Mouse (Mus musculus) gastrocnemius, postnatal 10 days (tissue): ENCODE data around the gene Faap20. TPM values are rescaled to one million over a fixed set of nuclear protein-coding genes. Genes with fewer than 3 reads are reported as not detected.
A peak's percentile ranks its signal among the peaks of the same experiment; 100 is the strongest.

Experiments
- DNase-seq: peaks from one replicate; pipeline ENCODE4 v3.0.0; 2021; ENCODE audit warnings: mixed read lengths
- total RNA-seq, 2 experiments: library from RNA; stranded (reverse); gene quantifications; 2 replicates each; pipeline ENCODE4 v1.2.3; 2021

The Faap20 gene
- total RNA-seq, 2 experiments from 2014 or later: 18.9 to 26.4 TPM

DNA sequence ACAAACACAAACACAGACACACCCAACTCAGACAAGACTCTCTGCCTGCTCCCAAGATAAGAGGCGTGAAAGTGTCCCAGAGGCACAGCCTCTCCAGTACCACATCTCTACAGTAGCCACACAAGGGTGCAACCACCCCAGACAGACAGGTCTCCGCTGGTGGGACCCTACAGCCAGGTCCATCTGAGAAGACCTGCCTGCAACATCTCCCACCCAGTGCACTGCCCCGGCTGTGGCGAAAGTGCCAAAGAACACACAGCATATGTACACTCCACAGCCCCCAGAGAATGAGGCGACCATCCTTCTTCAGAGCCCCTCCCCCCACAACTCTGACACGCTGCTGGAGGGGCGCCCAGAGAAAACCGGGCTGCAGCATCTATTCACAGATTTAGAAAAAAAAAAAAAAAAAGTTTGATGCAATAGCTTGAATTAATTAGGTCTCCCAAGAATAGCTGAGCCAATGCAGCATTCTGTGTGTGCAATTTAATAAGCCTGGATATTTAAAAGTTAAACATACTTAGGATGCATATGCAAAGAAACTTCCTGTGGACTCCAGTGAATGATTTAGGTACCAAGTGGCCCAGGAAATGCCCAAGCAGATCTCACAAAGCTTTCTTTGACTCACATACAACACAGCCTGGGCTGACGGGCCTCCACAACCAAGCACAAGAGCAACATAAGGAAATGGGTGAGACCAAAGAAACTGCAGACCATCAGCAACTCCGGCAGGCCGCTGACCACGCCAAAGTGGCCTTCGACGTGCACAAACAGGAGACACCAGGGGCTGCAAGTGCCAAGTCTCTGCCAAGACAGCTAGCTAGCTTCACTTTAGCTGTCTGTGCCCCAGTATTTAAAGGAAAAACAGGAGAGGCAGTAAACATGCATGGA, 29.1 kb upstream of the Faap20 start:
- peak; percentile 42 for DNase-seq

DNA sequence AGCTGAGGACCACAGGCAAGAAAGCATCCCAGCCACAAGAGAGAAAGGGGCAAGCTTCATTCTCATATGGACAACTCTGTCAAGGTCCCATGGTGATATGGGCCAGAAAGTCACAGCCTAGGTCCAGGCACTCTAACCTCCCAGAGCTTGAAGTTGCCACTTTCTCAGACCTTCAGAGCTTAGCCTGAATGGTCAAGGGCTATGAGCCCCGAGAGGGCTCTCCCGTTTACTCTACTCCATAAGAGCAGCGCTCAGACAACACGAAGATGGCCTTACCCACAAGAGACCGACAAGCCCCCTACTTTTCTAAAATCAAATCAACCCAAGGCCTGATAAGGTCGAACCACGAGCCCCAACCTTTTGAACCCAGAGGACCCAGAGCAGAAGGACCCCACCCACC, 28.5 kb upstream of the Faap20 start:
- no peak for DNase-seq

DNA sequence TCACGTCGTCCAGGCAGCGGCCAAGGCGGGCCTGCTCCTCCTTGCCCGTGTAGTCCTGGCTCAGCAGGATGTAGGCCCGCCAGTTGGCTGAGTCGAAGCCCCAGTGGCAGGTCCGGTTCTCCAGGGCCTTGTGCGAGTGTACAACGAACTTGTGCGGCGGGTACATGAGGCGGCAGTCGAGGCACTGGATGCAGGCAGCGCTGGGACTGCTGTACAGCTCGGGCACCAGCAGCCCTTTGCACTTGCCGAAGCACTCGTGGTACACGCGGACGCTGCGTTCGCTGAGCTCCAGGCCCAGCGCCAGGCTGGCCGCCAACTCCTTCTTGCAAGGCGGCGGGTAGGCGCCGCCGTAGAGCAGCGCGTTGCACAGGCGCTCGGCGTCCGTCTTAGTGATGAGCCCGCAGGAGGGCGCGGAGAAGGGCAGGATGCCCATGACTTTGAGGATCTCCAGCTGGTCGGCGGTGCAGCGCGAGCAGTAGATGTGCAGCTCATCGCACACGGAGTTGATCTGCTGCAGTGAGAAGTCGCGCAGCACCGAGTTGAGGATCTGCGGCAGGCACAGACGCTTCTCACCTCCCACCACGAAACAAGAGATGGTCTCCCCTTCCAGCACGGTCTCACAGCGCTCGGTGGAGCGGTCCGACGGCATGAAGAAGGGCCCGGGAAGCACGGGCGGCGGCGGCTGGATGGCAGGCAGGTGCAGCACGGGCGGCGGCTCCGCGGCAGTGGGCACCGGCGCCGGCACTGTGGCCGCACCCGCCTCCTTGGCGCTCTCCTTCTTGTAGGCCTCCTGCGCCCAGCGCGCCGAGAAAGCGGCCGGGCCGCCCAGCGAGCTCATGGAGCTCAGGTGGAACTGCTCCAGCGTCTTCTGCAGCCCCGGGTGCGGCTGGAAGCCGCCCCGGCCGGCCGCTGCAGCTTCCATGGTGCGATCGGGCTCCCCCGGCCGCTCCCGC, 27.7 kb upstream of the Faap20 start:
- peak; percentile 84 for DNase-seq

DNA sequence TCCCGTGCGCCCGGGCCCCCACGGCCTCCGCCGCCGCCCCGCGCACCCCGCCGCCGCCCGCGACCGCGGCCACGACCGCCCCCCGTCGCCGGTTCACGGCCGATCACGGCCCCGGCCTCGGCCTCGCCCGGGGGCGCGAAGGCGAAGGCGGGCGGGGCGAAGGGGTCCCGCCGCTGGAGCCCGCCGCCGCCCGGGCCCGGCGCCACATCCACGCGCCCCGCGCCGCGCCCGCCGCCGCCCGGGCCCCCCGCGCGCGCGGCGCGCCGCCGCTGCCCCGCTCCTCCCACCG, 27.1 kb upstream of the Faap20 start, which contains the start of gene Ski:
TSS of gene Ski (minus strand) at position 41 of the 289 bp plus-strand sequence.
- no peak for DNase-seq

DNA sequence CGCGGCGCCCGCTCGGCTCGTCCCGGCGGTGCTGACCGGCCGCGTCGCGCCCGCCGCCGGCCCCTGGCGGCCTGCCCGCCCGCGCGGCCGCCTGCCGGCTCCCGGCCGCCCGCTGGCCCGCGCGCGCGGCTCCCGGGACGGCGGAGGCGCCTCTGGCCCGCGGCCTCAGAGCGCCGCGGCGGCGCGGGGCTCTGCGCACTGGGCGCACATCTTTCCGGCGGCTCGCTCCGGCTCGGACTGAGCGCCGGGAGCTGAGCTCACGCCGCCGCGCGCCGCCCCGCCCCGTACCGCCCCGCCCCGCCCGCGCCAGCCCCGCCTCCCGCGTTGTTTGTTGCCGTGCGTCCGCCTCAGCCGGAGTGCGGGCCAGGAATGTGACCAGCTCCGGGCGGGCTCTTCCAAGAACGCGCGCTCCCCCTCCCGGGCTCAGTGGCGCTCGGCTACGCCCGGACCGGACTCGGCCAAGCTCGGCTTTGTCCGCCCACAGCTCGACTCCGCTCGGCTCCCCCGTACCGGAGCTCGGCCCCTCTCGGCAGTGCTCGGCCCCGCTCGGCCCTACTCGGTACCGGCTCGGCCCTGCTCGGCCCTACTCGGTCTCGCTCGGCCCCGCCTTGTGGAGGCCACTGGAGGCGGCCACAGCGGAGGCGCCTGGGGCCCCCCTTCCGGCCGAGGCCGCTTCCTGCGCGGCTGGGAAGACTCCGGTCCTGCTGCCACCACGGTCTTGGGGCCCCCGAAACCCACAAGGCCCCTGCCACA, 26.6 kb upstream of the Faap20 start:
- peak; percentile 100 for DNase-seq

DNA sequence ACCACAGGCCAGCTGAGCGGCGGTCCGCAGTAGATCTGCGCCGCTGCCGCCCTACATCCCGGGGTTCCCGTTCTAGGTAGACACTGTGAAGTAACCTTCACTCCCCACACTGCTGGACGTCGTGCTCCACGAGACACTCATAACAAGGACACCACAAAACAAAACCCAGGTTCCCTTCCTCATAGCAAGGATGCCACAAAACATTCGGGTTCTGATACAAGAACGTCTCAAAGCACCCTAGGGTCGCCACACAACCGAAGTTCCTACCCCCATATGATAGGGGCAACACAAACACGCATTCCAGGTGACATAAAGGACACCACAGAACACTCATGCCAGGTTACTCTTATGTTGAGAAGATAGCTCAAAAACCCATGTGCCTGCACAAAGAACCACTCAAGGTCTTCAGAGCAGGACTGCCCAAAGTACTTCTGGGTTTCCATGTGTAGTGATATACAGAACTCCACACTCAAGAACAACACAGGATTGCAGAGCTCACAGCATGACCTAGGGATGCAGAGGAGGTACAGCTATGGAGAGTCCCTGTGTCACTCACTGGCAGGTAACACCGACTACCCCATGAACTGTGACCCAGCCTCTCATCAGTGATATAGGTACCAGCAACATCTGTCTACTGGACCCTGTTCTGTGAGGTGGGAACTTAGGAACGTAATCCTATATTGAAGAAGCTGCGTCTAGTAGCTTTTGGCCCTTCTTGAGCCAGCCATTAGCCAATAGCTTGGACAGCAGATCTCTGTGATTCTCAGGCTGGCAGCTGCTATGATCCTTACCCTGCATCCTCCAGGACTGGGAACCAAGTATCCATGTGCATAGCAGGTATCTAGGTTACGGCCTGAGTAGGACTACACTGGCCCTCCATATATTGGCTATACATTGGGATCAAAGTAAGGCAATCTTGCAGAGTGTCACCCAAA, 25.7 kb upstream of the Faap20 start:
- DNase-seq: no peak

DNA sequence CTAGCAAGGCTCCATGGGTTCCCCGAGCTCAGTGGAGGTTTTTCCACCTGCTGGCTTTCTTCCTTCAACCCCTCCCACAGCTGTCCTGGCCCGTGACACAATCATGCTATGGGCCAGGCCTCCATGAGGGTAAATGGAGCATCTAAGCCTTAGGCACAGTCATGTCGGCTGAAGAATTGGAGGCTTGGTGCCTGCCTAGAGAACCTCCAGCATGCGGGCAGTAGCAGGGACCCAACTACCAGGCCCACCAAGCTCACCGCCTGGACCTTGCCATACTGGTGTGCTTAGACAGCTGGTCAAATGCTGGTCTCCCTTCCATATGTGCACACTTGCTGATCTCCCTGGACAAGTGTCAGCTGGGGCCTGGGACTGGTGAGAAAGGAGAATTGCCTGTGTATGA, 23.7 kb upstream of the Faap20 start:
- no peak for DNase-seq

DNA sequence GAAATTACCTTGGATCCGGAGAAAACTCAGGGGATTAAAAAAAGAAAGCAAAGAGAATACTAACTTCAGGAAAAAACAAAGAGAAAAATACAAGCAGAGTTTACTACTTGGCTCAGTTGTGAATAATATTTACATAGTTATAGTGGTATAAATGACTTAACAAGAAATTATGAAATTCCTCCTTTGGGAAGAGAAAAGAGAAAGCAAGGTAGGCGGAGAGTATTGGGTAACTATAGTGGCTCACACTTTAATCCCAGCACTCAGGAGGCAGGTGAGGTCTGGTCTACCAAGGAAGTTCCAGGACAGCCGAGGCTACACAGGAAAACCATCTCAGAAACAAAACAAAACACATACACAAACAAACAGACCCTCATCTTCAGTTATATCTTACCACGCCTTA, 21.6 kb upstream of the Faap20 start:
- no peak for DNase-seq

DNA sequence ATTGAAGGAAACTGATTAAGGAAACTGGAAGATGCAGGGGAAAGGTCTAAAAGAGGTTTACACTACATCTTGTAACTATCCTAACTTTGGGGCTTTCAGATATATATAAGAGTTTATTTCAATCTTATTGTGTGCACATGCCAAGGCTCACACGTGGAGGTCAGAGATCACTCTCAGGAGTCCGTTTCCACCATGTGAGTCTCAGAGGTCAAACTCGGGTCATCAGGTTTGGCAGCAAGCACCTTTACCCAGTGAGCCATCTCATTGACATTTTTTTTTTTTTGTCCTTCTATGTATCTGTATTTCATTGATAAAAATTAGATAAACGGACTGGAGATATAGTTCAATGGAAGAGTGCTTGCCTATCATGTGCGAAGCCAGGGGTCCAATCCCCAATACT, 21.1 kb upstream of the Faap20 start:
- no peak for DNase-seq

DNA sequence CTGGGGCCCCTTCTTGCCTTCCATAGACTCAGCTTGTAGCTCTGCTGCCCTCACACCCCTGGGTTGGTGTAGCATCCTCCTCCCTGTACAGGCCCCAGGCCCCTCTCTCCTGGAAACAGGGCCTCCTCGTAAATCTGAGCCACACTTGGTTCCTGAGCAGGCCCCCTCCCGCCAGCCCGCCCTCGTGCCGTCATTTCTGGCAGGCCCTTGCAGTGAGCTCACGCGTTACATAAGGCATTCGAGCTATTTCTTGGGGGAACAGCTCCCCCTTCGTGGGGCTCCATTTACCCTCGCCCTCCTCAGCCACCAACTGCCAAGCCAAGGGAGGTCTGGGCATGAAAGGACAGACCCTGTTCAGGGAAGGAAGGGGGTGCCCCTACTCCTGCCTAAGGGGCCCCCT, 15.7 kb upstream of the Faap20 start:
- peak; percentile 77 for DNase-seq

DNA sequence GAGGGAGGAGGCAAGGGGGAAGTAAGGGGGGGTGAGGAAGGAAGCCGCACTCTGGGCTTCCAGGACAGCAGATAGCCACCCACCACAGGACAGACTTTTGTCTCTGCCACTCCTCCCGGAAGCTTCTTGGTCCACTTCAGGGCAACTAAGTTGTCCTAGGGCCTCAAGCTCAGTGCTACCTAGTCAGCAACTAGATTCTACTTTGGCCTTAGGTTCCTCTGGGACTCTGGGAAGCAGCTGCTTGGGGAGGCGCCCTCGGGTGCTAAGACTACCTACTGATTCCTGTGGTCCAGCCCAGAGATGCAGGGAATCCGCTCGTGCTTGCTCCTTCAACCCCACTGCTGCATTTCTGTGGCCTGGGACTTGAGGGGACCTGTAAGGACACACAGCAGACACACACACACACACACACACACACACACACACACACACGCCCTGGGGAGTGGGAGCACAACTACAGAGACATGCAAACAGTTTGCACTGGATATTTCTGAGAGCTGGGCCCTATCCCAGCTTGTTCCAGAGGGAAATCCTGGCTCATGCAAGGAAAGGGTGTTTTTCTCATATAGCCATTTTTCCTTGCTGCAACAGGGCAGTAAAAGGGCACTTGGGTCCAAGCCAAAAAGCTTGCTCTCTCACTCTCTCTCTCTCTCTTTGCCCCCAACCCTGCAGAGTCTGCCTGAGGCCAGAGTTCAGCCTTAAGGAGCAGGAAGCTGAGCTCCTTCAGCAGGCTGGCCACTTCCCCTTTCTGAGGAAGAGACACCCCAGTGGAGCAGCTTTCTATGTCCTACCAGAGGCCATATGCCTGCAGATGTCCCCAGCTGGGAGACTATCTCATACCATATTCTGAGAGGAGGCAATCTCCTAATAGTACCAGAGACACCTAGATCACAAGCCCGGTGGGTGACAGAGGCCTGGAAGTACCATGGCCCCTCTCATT, 15.0 kb upstream of the Faap20 start:
- no peak for DNase-seq

DNA sequence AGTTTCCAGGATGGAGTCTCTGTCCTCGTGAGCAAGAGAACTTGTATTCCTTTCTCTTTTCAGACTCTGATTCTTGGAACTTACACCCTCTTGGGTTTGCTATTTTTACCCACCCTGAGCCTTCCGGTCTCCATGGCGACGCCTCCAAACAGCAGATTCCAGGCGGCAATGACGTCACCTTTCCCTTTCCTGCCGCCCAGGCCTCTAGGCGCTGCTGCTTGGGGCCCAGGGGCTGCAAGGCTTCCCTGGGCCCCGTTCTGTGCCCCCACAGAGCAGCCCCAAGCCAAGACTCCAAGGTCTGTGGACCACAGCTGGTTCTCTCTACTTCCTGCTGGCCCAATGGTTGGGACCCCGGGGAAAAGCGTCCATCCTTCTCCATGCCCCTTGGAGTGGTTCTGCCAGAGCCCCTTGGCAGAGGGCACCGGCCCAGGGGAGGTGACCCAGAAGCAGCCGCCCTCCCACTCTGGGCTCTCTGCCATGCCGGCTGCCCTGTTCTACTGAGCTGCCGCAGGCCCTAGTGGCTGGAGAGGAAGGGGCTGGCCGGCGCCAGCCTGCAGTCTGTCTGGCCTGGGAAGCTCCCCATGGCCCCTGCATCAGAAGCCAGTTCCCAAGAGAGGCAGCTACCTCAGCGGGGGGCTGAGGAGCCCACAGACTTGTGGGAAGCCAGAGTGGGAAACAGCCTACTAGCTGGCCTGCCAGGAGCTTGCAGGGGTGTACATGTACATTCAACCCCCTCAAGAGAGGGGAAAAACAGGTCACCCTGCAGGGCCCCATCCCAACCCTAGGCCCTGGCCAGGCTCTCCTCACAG, 14.1 kb upstream of the Faap20 start:
- DNase-seq: peak; percentile 86

DNA sequence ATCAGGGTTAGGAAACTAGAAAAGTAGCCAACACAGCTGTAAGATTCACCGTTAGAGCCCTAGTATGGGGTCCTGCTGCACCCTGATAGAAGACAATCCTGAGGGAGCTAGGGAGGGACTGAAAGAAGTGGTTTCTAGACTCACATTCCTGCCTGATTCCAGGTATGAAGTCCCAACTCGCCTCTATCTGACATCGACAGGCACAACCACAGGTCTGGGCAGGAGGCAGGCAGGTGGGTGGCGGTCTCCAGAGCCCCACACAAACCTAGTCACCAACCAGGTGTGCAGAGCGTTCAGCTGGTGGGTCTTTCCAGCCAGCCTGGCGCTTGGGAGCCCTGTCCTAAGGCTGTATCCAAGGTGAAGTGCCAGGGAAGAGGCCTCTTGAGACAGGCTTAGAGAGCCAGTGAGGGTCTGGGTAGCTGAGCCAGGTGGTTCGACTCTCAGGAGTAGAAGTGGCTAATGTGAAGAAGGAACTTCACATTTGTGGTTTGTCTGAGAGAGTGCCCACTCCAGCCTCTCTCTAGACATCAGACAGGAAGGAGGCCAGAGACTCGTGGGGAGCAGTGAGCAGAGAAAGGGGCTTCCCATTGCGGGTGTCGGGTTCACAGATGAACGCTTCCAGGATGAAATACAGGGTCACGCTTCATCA, 12.7 kb upstream of the Faap20 start:
- no peak for DNase-seq

DNA sequence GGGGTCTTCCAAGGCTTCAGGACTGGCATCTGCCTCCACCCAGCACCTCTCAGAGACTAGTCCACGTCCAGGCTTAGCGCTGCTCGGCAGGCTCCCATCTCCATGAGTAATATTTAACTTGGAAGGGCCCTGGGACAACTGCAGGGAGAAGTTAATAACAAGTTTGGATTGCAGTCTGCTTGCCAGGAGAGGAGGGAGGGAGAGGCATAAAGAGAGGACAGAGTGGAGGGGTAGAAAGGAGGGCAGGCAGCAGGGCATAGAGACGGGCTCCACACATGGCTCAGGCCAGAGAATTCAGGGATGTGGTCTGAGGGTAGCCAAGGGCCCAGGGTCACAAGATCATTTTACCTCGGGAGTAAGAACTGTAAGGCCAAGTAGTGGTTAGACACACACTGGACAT, 11.3 kb upstream of the Faap20 start:
- DNase-seq: no peak

DNA sequence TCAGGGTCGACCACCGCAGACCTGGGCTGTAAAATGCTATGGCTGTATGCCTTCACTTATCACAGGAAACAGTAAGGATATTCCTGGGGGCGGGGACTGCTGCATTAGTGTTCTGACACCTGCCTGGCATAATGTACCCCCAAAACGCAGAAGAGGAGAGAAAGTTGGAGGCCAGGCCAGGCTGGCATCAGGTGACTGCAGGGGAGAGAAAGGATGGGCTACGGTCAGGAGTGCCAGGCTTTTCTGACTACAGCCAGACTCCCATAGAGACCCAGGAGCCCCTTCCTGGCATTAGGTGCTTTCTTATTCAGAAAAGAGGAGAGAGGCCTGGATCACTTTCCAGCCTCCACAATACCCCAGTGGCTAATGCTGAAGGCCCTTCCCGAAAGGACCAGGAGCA, 10.1 kb upstream of the Faap20 start:
- DNase-seq: no peak

DNA sequence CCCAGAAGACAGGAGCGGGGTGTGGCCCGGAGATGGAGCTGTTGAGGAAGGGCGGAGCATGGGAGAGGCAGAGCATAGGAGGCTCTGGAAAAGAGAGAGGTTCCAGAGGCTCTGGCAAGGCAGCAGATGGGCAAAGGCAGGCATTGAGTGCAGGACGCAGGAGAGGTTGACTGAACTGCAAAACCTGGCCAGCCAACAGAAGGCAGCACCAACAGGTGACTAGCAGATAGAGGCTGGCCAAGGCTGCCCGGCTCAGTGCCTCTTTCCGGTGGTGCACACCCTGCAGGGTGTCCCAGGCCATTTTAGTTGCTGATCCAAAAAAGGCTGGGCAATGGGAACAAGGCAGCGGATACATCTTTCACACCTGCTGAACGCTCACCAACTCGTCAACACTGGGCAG, 7.8 kb upstream of the Faap20 start:
- no peak for DNase-seq

DNA sequence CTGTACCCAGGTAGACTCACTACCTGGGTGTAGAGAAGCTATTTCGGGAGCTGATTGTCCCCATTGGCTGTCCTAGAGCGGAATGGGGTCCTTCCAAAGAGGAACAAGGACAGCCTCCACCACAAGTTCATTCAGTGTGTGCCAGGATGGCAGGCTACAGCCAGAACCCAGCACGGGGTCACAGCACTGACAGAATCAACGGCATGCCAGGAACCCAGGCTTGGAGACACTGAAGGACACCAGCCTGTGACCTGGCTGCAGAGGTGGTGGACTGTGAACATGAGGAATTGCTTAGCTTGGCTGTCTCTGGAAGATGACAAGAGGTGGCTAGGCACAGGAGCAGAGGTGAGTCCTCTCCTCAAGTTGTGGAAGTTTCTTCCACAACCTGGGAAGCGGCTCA, 7.3 kb upstream of the Faap20 start:
- no peak for DNase-seq

DNA sequence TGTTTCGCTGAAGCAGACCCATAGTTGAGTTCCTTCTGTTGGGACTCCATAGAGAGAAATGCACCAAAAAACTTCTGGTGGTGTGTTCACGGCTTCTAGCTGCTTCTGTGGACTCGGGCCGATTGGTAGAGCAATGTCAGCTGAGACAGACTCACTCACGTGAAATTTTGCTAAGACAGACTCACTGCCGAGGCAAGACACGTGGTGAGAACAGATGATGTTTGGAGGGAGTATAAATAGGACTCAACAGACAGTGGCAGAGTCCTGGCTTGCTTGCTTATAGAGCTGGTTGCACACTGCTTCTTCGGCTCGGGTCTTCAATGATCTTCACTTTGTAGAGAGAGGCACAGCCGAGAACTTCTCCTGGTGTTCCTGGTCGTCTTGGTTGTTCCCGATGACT, 6.4 kb upstream of the Faap20 start:
- no peak for DNase-seq
